Mouse (Mus musculus) erythroblast, embryonic 14.5 days (primary cell): ENCODE measurements around the gene Hist1h4h.

Experiments used
- GATA1 ChIP-seq: IDR thresholded peaks from 2 replicates; pipeline ENCODE4 v1.6.1; 2012; ENCODE audit warnings: low read length, inconsistent platforms, mixed read lengths
- TAL1 ChIP-seq: IDR thresholded peaks from 3 replicates; pipeline ENCODE4 v1.6.1; 2012; ENCODE audit warnings: low read length, inconsistent platforms, mixed read lengths

- TF ChIP-seq TAL1 (no peak), GATA1 (no peak)
These were observed 3.7 kb downstream of the Hist1h4h start for GRCm38 (mm10) chr13:23534368-23535131.
